Mouse (Mus musculus) liver, embryonic 14.5 days (tissue): ENCODE results near the gene Il16. TPM values are rescaled to one million over a fixed set of nuclear protein-coding genes. Genes with fewer than 3 reads are reported as not detected.

ENCODE experiments used
- ATAC-seq: fragments of 200-750 bp; cut with Nextera tagmentation; 2 replicates; pipeline ENCODE4 v1.8.0; 2017; ENCODE audit warnings: moderate number of reproducible peaks, mild to moderate bottlenecking, moderate library complexity; ENCODE audit not compliant: insufficient read depth
- DNase-seq, 3 experiments: peaks; one replicate each; pipeline ENCODE4 v3.0.0-alpha.2; 2012 to 2013; ENCODE audit warnings: low read depth in 3 of 3, low spot score in 3 of 3
- H3K27ac ChIP-seq: fragments of 300-500 bp; sonication (generic); 2 replicates; pipeline ENCODE4 v1.5.1; 2014; ENCODE audit warnings: moderate library complexity, mild to moderate bottlenecking, control low read depth, inconsistent platforms
- H3K27me3 ChIP-seq: fragments of 300-500 bp; sonication (generic); 2 replicates; pipeline ENCODE4 v1.6.1; 2014; ENCODE audit warnings: mild to moderate bottlenecking, low read length, moderate library complexity; ENCODE audit not compliant: control insufficient read depth, insufficient read depth
- H3K36me3 ChIP-seq: fragments of 300-500 bp; sonication (generic); replicated peaks from 2 replicates; pipeline ENCODE4 v1.6.1; 2014; ENCODE audit warnings: low read depth; ENCODE audit not compliant: control insufficient read depth, insufficient read depth
- H3K4me1 ChIP-seq, 2 experiments: fragments of 200-500 bp in 1 of 2; fragments of 300-500 bp in 1 of 2; sonication (generic) in 1 of 2; replicated peaks; 2 replicates each; pipeline ENCODE4 v1.6.1; 2012 to 2014; ENCODE audit warnings: antibody characterized with exemption in 1 of 2, inconsistent platforms in 1 of 2, low read length in 1 of 2; ENCODE audit not compliant: control insufficient read depth in 2 of 2, insufficient read depth in 2 of 2
- H3K4me2 ChIP-seq: fragments of 300-500 bp; sonication (generic); 2 replicates; pipeline ENCODE4 v1.6.1; 2014; ENCODE audit warnings: low read depth, mild to moderate bottlenecking, control low read depth, moderate library complexity
- H3K4me3 ChIP-seq, 2 experiments: fragments of 200-500 bp in 1 of 2; fragments of 300-500 bp in 1 of 2; sonication (generic) in 1 of 2; 2 replicates each; pipeline ENCODE4 v1.5.1; 2012 to 2014; ENCODE audit warnings: low read depth in 2 of 2, low read length in 2 of 2, mild to moderate bottlenecking in 2 of 2, control low read depth in 1 of 2, inconsistent platforms in 1 of 2, moderate library complexity in 1 of 2; ENCODE audit not compliant: insufficient read depth in 1 of 2
- H3K9ac ChIP-seq: fragments of 300-500 bp; sonication (generic); replicated peaks from 2 replicates; pipeline ENCODE4 v1.6.1; 2014; ENCODE audit warnings: mild to moderate bottlenecking, control low read depth, moderate library complexity
- H3K9me3 ChIP-seq: fragments of 300-500 bp; sonication (generic); 2 replicates; pipeline ENCODE4 v1.6.1; 2016; ENCODE audit warnings: low read length, mixed read lengths; ENCODE audit not compliant: control insufficient read depth
- CTCF ChIP-seq: IDR thresholded peaks from 2 replicates; pipeline ENCODE4 v1.5.1; 2016; ENCODE audit warnings: antibody characterized with exemption, low read depth, control low read depth
- EP300 ChIP-seq: IDR thresholded peaks from 2 replicates; pipeline ENCODE4 v1.6.1; 2016; ENCODE audit warnings: antibody characterized with exemption, low read depth
- WGBS: fragments of 180-500 bp; shearing (Covaris S2); extraction: QIAGEN DNeasy Blood & Tissue Kit; methylation state at CpG from one replicate; pipeline ENCODE4 v1.1.7; 2014; ENCODE audit not compliant: insufficient replicate concordance; 5-methylcytosine and 5-hydroxymethylcytosine counted together
- polyA plus RNA-seq, 2 experiments: library from polyadenylated mRNA; depleted of rRNA in 1 of 2; stranded (reverse) in 1 of 2; unstranded in 1 of 2; fragments of >200 nt; fragmentation: Nextera tagmentation in 1 of 2; extraction: Ambion mirVana in 1 of 2; gene quantifications; 2 replicates each; pipeline versions ENCODE4 v1.2.1 to v1.2.3; 2012 to 2014

Gene Il16
- polyA plus RNA-seq, 2 experiments = 2.3 to 3.8 TPM

DNA sequence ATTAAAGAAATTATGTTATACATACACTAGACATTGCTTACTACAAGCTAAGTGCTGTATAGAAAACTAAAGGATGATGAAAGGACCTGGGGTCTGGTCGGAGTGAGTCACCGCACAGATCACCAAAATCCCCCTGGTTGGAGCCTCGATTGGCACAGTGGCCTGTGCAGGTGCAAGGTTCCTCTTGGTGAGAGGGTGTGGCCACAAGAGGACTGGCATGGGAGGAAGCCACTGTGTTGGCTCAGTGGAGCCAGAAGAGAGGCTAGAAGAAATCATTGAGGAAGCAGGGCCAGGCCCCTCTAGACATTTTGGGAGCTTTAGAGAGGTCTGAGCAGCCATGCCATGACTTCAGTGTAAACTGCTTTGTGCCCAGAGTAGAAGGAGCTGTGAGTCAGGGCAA, 106.4 kb downstream of the Il16 start:
- WGBS = 52% methylated on average over 3 of the region's 3 CpGs
- DNase-seq = no peak
- H3K27me3 ChIP-seq = no peaks in the 10 kb centered on the region
- no peak overlapping the region for H3K9ac ChIP-seq
- no peaks in the 10 kb centered on the region for H3K9me3 ChIP-seq
- ATAC-seq = no peak
- TF ChIP-seq CTCF = no peak
- TF ChIP-seq EP300 = no peak
- no peak overlapping the region for H3K4me2 ChIP-seq
- H3K4me1 ChIP-seq = 0 out of 4 replicates have a peak, but pooled peaks cover 0 to 2% of the 10 kb centered on the region in 2 experiments
- no peaks in the 10 kb centered on the region for H3K36me3 ChIP-seq
- H3K4me3 ChIP-seq = no peak overlapping the region
- no peak overlapping the region for H3K27ac ChIP-seq

DNA sequence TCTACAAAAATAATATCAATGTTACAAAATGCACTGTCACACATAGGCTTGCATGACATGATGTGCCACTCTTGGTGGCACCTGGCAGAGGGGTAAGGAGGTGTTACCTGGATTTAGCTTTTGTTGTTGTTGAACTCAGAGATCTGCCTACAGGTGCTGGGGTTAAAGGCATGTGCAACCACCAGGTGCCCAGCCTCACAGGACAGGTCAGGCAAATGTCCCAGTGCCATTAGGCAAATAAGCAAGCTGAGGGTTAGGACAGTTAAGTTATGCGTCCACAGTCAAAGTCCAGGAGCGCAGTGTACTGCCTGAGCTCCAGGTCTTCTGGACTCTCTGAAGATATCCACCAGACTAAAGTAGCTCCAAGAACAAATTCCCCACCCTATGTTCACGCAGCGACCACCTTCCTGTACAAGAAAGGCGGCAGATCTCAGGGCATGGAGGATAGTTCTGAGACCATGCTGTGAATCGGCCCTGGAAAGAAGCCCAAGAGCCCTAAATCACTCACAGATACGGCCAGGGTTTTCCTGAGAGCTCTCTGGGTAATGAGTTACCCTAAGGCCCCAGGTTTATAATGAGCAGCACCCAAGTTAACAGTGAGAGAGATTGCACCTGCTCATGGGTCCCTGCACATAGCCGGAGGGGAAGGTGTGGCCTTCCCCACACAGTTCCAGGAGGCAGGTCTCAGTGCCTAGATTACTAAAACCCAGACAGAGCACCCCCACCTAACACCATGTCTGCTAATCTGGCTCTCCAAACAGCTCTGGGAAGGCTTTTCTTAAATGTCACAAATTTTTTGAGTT, 107.5 kb downstream of the Il16 start:
- 73% methylated on average over 8 of the region's 8 CpGs for WGBS
- DNase-seq (no peak), ATAC-seq (no peak)
- no peak overlapping the region for H3K9ac ChIP-seq
- no peaks in the 10 kb centered on the region for H3K27me3 ChIP-seq
- no peak overlapping the region for H3K4me2 ChIP-seq
- H3K4me3 ChIP-seq = no peak overlapping the region
- H3K4me1 ChIP-seq = peaks cover 3 to 7% of the 10 kb centered on the region in 2 experiments
- H3K36me3 ChIP-seq = no peaks in the 10 kb centered on the region
- H3K9me3 ChIP-seq = no peaks in the 10 kb centered on the region
- H3K27ac ChIP-seq = no peak overlapping the region
- TF ChIP-seq EP300 (no peak), CTCF (no peak)

- H3K27ac ChIP-seq = no peak overlapping the region
- 78% methylated on average over 8 of the region's 8 CpGs for WGBS
- no peak overlapping the region for H3K4me3 ChIP-seq
- H3K4me1 ChIP-seq = peaks cover 7 to 14% of the 10 kb centered on the region in 2 experiments
- no peak for DNase-seq
- H3K9ac ChIP-seq = no peak overlapping the region
- H3K36me3 ChIP-seq = no peaks in the 10 kb centered on the region
- no peaks in the 10 kb centered on the region for H3K27me3 ChIP-seq
- no peak overlapping the region for H3K4me2 ChIP-seq
- TF ChIP-seq EP300 = no peak
- ATAC-seq = no peak
- H3K9me3 ChIP-seq = no peaks in the 10 kb centered on the region
These were observed 109.1 kb downstream of the Il16 start for GRCm38 (mm10) chr7:83636425-83636824.

DNA sequence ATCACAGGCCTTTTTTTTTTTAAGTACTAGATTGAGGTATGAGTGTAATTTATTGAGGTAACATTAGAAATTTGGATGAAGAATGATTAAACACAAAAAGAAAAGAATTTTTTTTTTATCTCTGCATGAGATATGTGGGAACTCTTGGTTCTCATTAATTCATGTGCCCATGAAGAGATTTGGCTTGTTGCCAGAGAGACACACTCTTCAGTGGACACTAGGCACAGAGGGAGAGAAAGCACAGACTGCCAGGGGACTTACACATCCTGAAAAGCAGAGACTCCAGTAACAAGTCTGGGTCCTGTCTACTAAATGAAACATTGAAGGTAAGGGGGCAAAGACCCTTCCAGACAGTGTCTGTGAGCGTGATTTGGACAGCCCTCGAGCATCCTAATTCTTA, 109.8 kb downstream of the Il16 start:
- H3K27ac ChIP-seq = no peak overlapping the region
- H3K4me2 ChIP-seq = no peak overlapping the region
- ATAC-seq (no peak), DNase-seq (no peak)
- 75% methylated on average over 2 of the region's 2 CpGs for WGBS
- no peak for TF ChIP-seq EP300
- TF ChIP-seq CTCF = no peak
- H3K4me1 ChIP-seq = peaks cover 10 to 18% of the 10 kb centered on the region in 2 experiments
- no peak overlapping the region for H3K4me3 ChIP-seq
- H3K9me3 ChIP-seq = no peaks in the 10 kb centered on the region
- no peaks in the 10 kb centered on the region for H3K36me3 ChIP-seq
- H3K27me3 ChIP-seq = no peaks in the 10 kb centered on the region
- H3K9ac ChIP-seq = no peak overlapping the region

DNA sequence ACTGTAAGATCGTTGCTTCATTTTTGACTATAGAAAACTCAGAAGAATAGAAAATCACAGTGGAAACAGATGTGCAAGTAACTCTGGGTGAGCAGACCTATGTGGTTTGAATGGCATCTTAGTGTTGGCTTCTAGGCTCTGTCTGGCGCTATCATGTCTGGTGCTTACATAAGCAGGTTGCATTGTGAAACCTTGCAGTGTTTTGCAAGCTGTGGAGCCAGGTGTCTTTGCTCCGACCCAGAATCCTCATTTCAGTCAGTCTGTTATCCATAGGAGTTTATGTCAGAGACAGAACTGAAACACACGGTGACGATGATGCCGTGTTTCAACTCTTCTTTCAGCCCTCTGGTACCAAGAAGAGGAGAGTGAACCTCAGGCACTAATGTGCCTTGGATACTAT, 111.7 kb downstream of the Il16 start:
- Histone ChIP-seq H3K4me2 (no peak overlapping the region), H3K9ac (no peak overlapping the region), H3K27ac (no peak overlapping the region), H3K4me3 (no peak overlapping the region), H3K9me3 (no peaks in the 10 kb centered on the region), H3K4me1 (peaks cover 10 to 17% of the 10 kb centered on the region in 2 experiments), H3K36me3 (no peaks in the 10 kb centered on the region), H3K27me3 (no peaks in the 10 kb centered on the region)
- 66% methylated on average over 6 of the region's 6 CpGs for WGBS
- TF ChIP-seq EP300 (no peak), CTCF (no peak)
- DNase-seq = no peak
- no peak for ATAC-seq
